Mouse (Mus musculus): ENCODE data around the gene Megf8. TPM values are rescaled to one million over a fixed set of nuclear protein-coding genes. Genes with fewer than 3 reads are reported as not detected.
A peak's percentile ranks its signal among the peaks of the same experiment; 100 is the strongest.

The Megf8 gene
- polyA plus RNA-seq (2015; fragmentation: Nextera tagmentation; extraction: Ambion mirVana) = 6.2 and 9.4 TPM in 2 replicates

- peaks cover 36% of the 10 kb centered on the region for H3K4me1 ChIP-seq (replicated peaks)
- peak within 1 kb of the TSS; percentile 82 for H3K27ac ChIP-seq
- peaks cover 44% of the 10 kb centered on the region for H3K27me3 ChIP-seq
- H3K36me3 ChIP-seq = no peaks in the 10 kb centered on the region
- H3K4me3 ChIP-seq = peak within 1 kb of the TSS; percentile 68
- peak within 1 kb of the TSS; percentile 67 for H3K9ac ChIP-seq
- H3K9me3 ChIP-seq (replicated peaks) = no peaks in the 10 kb centered on the region
- H3K4me2 ChIP-seq = peak within 1 kb of the TSS; percentile 91
- ATAC-seq (replicated peaks; ENCODE audit: insufficient number of reproducible peaks, insufficient read depth, low FRiP score, low read depth) = peak; percentile 97
- under 1% methylated on average over 52 of the region's 52 CpGs for WGBS
Observed at GRCm38 (mm10) chr7:25316532-25317445, at the start of gene Megf8. Megf8 (plus strand) TSS chr7:25317164.

DNA sequence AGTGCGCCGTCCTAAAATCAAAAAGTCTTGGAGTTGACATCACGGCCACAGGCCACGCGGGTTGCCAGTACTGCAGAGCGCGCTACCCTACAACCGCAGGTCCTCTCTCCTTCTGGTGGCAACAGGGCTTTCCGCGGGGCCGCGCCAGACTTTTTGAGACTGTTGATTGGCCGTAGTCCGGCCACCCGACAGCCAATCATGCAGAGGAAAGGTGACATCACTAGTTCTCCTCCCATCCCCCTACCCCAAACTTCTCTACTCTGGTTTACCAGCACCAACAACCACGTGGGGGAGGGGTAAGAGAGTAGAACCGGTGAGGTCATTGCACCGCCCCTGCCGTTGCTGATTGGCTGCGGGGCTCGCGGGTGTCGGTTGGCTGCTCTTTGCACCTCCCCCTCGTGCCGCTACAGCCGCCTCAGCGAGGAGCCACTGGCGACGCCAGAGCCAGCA lies 49.6 kb upstream of the Megf8 start, which contains the start of gene Cic:
Gene Cic (plus strand): TSS at position 404 of the 450 bp plus-strand sequence.
- H3K27ac ChIP-seq = peak within 1 kb of the TSS; percentile 89
- peaks cover 32% of the 10 kb centered on the region for H3K4me1 ChIP-seq (replicated peaks)
- peaks cover 10% of the 10 kb centered on the region; the same call in 1 of the 2 replicates for H3K36me3 ChIP-seq
- peak; percentile 88 for ATAC-seq (replicated peaks; ENCODE audit: insufficient number of reproducible peaks, insufficient read depth, low FRiP score, low read depth)
- H3K9ac ChIP-seq = peak within 1 kb of the TSS; percentile 81
- H3K4me2 ChIP-seq = peak within 1 kb of the TSS; percentile 80
- peak within 1 kb of the TSS; percentile 69 for H3K4me3 ChIP-seq
- WGBS = under 1% methylated on average over 29 of the region's 29 CpGs
- H3K27me3 ChIP-seq = no peaks in the 10 kb centered on the region
- no peaks in the 10 kb centered on the region for H3K9me3 ChIP-seq (replicated peaks)

- H3K27ac ChIP-seq = peak overlapping the region; percentile 89
- H3K4me3 ChIP-seq = peak overlapping the region; percentile 69
- peak overlapping the region; percentile 81 for H3K9ac ChIP-seq
- H3K4me2 ChIP-seq = peak overlapping the region; percentile 80
- ATAC-seq (replicated peaks; ENCODE audit: insufficient number of reproducible peaks, insufficient read depth, low FRiP score, low read depth) = peak; percentile 91
- H3K27me3 ChIP-seq = no peaks in the 10 kb centered on the region
- WGBS = under 1% methylated on average over 33 of the region's 33 CpGs
- H3K4me1 ChIP-seq (replicated peaks) = peaks cover 34% of the 10 kb centered on the region
- H3K9me3 ChIP-seq (replicated peaks) = no peaks in the 10 kb centered on the region
- H3K36me3 ChIP-seq = peaks cover 15% of the 10 kb centered on the region; the same call in 1 of the 2 replicates
Observed at GRCm38 (mm10) chr7:25267751-25268463, 49.1 kb upstream of the Megf8 start.

- peak overlapping the region; percentile 69 for H3K4me3 ChIP-seq
- peak overlapping the region; percentile 80 for H3K4me2 ChIP-seq
- no peaks in the 10 kb centered on the region for H3K27me3 ChIP-seq
- H3K9ac ChIP-seq = peak overlapping the region; percentile 81
- H3K4me1 ChIP-seq (replicated peaks) = peaks cover 38% of the 10 kb centered on the region
- peaks cover 15% of the 10 kb centered on the region; the same call in 1 of the 2 replicates for H3K36me3 ChIP-seq
- peak overlapping the region; percentile 79 for H3K27ac ChIP-seq
- 2% methylated on average over 7 of the region's 7 CpGs for WGBS
- no peaks in the 10 kb centered on the region for H3K9me3 ChIP-seq (replicated peaks)
- no peak for ATAC-seq (replicated peaks; ENCODE audit: insufficient number of reproducible peaks, insufficient read depth, low FRiP score, low read depth)
Observed at GRCm38 (mm10) chr7:25268588-25268987, 48.4 kb upstream of the Megf8 start.

DNA sequence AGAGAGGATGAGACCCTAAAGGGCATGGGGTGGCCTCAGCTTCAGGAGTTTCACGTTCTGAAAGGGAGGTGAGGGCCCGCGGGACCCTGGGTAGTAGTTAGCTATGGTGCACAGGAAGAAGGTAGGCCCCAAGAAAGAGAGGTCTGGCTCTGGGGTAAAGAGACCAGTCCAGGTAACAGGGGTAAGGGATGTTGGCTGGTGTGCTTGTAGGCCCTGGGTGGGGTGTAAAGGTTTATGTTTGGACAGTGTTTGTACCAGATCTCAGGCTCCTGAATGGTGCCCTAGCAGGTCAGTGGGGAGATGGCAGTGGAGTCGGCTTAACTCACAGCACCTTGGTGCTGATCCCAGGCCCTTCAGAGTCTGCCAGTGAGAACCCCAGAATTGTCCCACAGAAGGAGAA lies 47.9 kb upstream of the Megf8 start:
- 34% methylated on average over 4 of the region's 4 CpGs for WGBS
- Histone ChIP-seq H3K9me3 (replicated peaks) (no peaks in the 10 kb centered on the region), H3K4me1 (replicated peaks) (peaks cover 42% of the 10 kb centered on the region)

DNA sequence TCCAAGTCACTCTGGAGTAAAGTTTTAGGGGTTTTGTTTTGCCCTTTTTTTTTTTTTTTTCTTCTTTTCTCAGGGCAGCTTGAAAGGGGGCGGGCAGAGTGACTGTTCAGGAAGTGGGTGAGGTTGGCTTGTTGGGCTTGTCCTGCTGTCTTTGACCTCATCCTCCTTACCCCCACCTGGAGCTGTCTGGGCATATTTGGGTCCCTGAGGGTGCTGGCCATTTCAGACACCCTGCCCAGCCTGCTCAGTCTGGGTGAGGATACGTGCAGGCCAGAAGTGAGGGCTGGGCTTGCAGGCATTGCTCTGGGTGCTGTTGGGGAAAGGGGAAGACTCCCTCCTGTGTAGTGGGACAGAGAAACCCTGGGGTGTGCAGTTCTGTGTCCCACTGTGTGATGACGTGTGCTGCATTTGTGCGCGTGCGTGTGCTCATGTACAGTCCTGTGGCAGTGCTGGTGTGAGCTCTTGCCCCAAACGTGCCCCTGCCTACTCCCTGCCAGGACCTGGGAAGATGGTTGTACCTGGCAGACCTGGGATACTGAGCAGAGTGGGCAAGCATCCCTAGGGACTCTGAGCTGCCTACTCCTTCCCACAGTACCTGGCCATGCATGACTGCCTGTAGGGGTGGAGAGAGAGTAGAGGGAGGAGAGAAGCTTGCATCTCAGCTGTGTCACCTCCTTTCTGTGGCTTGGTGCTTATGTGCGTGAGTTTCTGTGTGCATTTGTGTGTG lies 47.3 kb upstream of the Megf8 start:
- ATAC-seq (replicated peaks; ENCODE audit: insufficient number of reproducible peaks, insufficient read depth, low FRiP score, low read depth) = no peak
- peaks cover 49% of the 10 kb centered on the region for H3K4me1 ChIP-seq (replicated peaks)
- H3K9ac ChIP-seq = peak overlapping the region; percentile 38
- no peaks in the 10 kb centered on the region for H3K9me3 ChIP-seq (replicated peaks)
- peak overlapping the region; percentile 80 for H3K4me2 ChIP-seq
- peak overlapping the region; percentile 69 for H3K4me3 ChIP-seq
- H3K27ac ChIP-seq = peak overlapping the region; percentile 79
- WGBS = 78% methylated on average over 8 of the region's 8 CpGs
- peaks cover 15% of the 10 kb centered on the region; the same call in 1 of the 2 replicates for H3K36me3 ChIP-seq
- no peaks in the 10 kb centered on the region for H3K27me3 ChIP-seq

More for the DNA sequence above, 47.9 kb upstream of the Megf8 start:
- Histone ChIP-seq H3K4me2 (peak overlapping the region; percentile 80), H3K27ac (peak overlapping the region; percentile 79), H3K36me3 (peaks cover 15% of the 10 kb centered on the region; the same call in 1 of the 2 replicates), H3K9ac (peak overlapping the region; percentile 81), H3K27me3 (no peaks in the 10 kb centered on the region), H3K4me3 (peak overlapping the region; percentile 69)
- ATAC-seq (replicated peaks; ENCODE audit: insufficient number of reproducible peaks, insufficient read depth, low FRiP score, low read depth) = no peak

- H3K4me2 ChIP-seq = no peak overlapping the region
- H3K27me3 ChIP-seq = no peaks in the 10 kb centered on the region
- peaks cover 61% of the 10 kb centered on the region for H3K4me1 ChIP-seq (replicated peaks)
- no peak overlapping the region for H3K4me3 ChIP-seq
- no peaks in the 10 kb centered on the region for H3K9me3 ChIP-seq (replicated peaks)
- no peak for ATAC-seq (replicated peaks; ENCODE audit: insufficient number of reproducible peaks, insufficient read depth, low FRiP score, low read depth)
- peaks cover 15% of the 10 kb centered on the region; the same call in 1 of the 2 replicates for H3K36me3 ChIP-seq
- H3K27ac ChIP-seq = no peak overlapping the region
- 87% methylated on average over 35 of the region's 35 CpGs for WGBS
- 0 out of 2 replicates have a peak overlapping the region, but pooled peaks have one; percentile 38 for H3K9ac ChIP-seq
Observed at GRCm38 (mm10) chr7:25270652-25271633, 46.0 kb upstream of the Megf8 start.

DNA sequence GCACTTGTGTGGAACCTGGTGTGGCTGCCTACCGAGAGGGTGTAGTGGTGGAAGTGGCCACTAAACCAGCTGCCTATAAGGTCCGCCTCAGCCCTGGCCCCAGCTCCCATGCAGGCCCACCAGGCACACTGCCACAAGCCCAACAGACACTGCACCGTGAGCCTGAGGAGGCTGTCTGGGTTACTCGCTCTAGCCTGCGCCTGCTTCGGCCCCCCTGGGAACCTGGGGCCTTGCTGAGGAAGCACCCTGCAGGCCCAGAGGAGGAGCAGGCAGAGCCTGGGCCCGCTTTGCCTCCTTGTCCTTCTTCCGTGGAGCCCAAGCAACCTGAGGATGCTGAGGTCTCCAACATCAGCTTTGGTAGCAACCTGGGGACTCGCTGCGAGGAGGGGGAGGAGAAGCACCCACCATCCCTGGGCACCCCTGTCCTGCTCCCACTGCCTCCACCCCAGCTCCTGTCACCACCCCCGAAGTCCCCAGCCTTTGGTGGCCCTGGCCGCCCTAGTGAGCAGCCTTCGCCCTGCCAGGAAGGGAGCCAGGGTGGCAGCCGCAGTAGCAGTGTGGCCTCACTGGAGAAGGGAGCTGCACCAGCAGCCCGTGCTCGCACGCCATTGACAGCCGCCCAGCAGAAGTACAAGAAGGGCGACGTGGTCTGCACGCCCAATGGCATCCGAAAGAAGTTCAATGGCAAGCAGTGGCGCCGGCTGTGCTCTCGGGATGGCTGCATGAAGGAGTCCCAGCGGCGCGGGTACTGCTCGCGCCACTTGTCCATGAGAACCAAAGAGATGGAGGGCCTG lies 45.1 kb upstream of the Megf8 start:
- WGBS = 80% methylated on average over 30 of the region's 30 CpGs
- Histone ChIP-seq H3K9ac (no peak overlapping the region), H3K27ac (no peak overlapping the region), H3K36me3 (peaks cover 15% of the 10 kb centered on the region; the same call in 1 of the 2 replicates), H3K4me3 (no peak overlapping the region), H3K4me1 (replicated peaks) (peaks cover 66% of the 10 kb centered on the region), H3K4me2 (no peak overlapping the region), H3K27me3 (no peaks in the 10 kb centered on the region), H3K9me3 (replicated peaks) (no peaks in the 10 kb centered on the region)
- ATAC-seq (replicated peaks; ENCODE audit: insufficient number of reproducible peaks, insufficient read depth, low FRiP score, low read depth) = no peak

DNA sequence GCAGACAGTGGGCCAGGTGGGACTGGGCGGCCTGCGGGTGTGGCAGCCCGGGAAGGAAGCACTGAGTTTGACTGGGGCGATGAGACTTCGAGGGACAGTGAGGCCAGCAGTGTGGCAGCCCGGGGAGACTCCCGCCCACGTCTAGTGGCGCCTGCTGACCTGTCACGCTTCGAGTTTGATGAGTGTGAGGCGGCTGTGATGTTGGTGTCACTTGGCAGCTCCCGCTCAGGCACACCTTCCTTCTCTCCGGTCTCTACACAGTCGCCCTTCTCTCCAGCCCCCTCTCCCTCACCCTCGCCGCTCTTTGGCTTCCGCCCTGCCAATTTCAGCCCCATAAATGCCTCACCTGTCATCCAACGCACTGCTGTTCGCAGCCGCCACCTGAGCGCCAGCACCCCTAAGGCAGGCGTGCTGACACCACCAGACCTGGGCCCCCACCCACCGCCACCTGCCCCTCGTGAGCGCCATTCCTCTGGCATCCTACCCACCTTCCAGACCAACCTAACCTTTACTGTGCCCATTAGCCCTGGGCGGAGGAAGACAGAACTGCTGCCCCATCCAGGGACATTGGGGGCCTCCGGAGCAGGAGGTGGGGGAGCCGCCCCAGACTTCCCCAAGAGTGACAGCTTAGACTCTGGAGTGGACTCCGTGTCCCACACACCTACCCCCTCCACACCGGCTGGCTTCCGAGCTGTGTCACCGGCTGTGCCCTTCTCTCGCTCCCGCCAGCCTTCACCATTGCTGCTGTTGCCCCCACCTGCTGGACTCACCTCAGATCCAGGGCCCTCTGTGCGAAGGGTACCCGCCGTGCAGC lies 44.3 kb upstream of the Megf8 start:
- H3K4me3 ChIP-seq = no peak overlapping the region
- H3K27ac ChIP-seq = no peak overlapping the region
- peaks cover 71% of the 10 kb centered on the region for H3K4me1 ChIP-seq (replicated peaks)
- WGBS = 79% methylated on average over 38 of the region's 38 CpGs
- no peak overlapping the region for H3K4me2 ChIP-seq
- ATAC-seq (replicated peaks; ENCODE audit: insufficient number of reproducible peaks, insufficient read depth, low FRiP score, low read depth) = no peak
- no peaks in the 10 kb centered on the region for H3K27me3 ChIP-seq
- no peaks in the 10 kb centered on the region for H3K9me3 ChIP-seq (replicated peaks)
- H3K9ac ChIP-seq = no peak overlapping the region
- peaks cover 15% of the 10 kb centered on the region; the same call in 1 of the 2 replicates for H3K36me3 ChIP-seq
